Mouse (Mus musculus): ENCODE results near the gene Tube1. TPM values are rescaled to one million over a fixed set of nuclear protein-coding genes. Genes with fewer than 3 reads are reported as not detected.

Gene Tube1
- 3.0 and 4.5 TPM in 2 replicates for polyA plus RNA-seq (2012; rRNA removed)

GRCm38 (mm10) chr10:39133462-39134310, at the start of gene Tube1, which contains the start of gene Fam229b:
Gene Tube1 (plus strand): TSS chr10:39133976.
Gene Fam229b (minus strand): TSS chr10:39133914.

DNA sequence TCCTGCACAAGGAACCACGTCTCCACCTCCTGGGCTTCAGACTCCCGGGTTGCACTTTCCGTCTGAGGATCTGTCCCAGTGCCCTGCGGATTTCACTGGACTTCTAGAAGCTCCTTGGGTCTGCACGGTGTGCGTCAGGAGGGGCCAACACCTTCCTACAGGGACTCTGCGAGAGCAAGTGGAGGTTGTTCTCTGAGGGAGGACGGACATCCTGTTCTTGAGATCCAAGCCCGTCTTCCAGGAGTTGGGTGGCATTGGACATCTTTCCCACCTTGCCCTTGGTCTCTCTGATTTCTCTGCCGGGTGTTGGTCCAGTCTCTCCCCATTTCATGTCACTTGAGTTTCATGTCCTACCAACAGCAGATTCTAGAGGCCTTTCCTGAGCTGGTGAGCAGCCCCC, 29.9 kb downstream of the Tube1 start, which contains the start of gene Ccn6:
Ccn6 (minus strand) TSS at position 101 of the 400 bp plus-strand sequence.

Other genes starting within 250 kb of the Tube1 start
- gene Lama4, start 168.5 kb upstream of the Tube1 start, polyA plus RNA-seq (2012; rRNA removed), result 19.7 and 21.6 TPM in 2 replicates
- gene Fam229b, start 62 bp upstream of the Tube1 start, polyA plus RNA-seq (2012; rRNA removed), result 0.25 TPM in 1 of 2 replicates, not detected in the other
- gene Ccn6, start 29.8 kb downstream of the Tube1 start, polyA plus RNA-seq (2012; rRNA removed), result 0.07 and 0.10 TPM in 2 replicates
- 7.9 and 8.0 TPM in 2 replicates for gene Fyn, start 234.9 kb downstream of the Tube1 start, polyA plus RNA-seq (2012; rRNA removed)

Measured in colon, adult 2 months (tissue).